Mouse (Mus musculus): ENCODE data around the gene Cdk19. TPM values are rescaled to one million over a fixed set of nuclear protein-coding genes. Genes with fewer than 3 reads are reported as not detected.

Gene Cdk19
- total and polyA plus RNA-seq, 3 experiments = 3.3 to 4.7 (median 4.0) TPM

- Histone ChIP-seq H3K79me2 (replicated peaks; ENCODE audit: control insufficient read depth, extremely low read depth, insufficient read depth, poor library complexity, severe bottlenecking) (no peaks in the 10 kb centered on the region), H3K4me1 (ENCODE audit: control insufficient read depth in 1 of 2, insufficient read depth in 2 of 2) (no peaks in the 10 kb centered on the region), H3K4me2 (ENCODE audit: insufficient read depth, low read depth, poor library complexity, severe bottlenecking) (no peak overlapping the region), H3K9me3 (replicated peaks; ENCODE audit: low read length) (peaks cover 2% of the 10 kb centered on the region), H3K4me3 (replicated peaks in 1 of 3; ENCODE audit: low read depth in 2 of 3, low read length in 2 of 3, poor library complexity in 1 of 3) (no peak overlapping the region), H3K27ac (ENCODE audit: insufficient read depth, low read depth) (no peak overlapping the region), H3K27me3 (replicated peaks) (no peaks in the 10 kb centered on the region), H3K36me3 (replicated peaks in 1 of 2; ENCODE audit: control insufficient read depth in 1 of 2, insufficient read depth in 1 of 2, low read length in 1 of 2) (no peaks in the 10 kb centered on the region), H3K9ac (ENCODE audit: insufficient read depth, low read depth) (no peak overlapping the region)
- dilution Hi-C loops (cut with MboI; ENCODE audit: extremely low pct_ligation_motif_present, extremely low pct_unique_long_range_greater_than_20kb, low sequenced_read_pairs) (no loop called here), in situ Hi-C loops (cut with MboI; ENCODE audit: low pct_ligation_motif_present, low pct_unique_long_range_greater_than_20kb, low sequenced_read_pairs) (no loop called here)
- TF ChIP-seq TBP (conservative IDR thresholded peaks at IDR 0.05; ENCODE audit: low read depth, low read length) (no peak), ELF1 (IDR thresholded peaks at IDR 0.05; ENCODE audit: low read depth, low read length) (no peak), NELFE (IDR thresholded peaks at IDR 0.05; ENCODE audit: low read depth, low read length) (no peak), ZC3H11A (IDR thresholded peaks at IDR 0.05; ENCODE audit: low read depth, low read length) (no peak), CHD2 (IDR thresholded peaks at IDR 0.05; ENCODE audit: low read length) (no peak), MAFK (IDR thresholded peaks at IDR 0.05; ENCODE audit: insufficient replicate concordance, low read length) (no peak), E2F4 (IDR thresholded peaks at IDR 0.05; ENCODE audit: insufficient replicate concordance, low read depth, low read length) (no peak), ZMIZ1 (IDR thresholded peaks at IDR 0.05; ENCODE audit: low read depth, low read length) (no peak), MAX (IDR thresholded peaks at IDR 0.05; ENCODE audit: low read length) (no peak), CHD1 (IDR thresholded peaks at IDR 0.05; ENCODE audit: low read depth, low read length) (no peak), NRF1 (IDR thresholded peaks at IDR 0.05; ENCODE audit: low read depth, low read length) (no peak), MYC (IDR thresholded peaks at IDR 0.05; ENCODE audit: low read depth, low read length) (no peak), HCFC1 (IDR thresholded peaks at IDR 0.05; ENCODE audit: low read depth, low read length) (no peak)
- DNase-seq (ENCODE audit: extremely low read depth) = no peak
These were observed 6.5 kb upstream of the Cdk19 start for GRCm38 (mm10) chr10:40332864-40333263.

- in situ Hi-C loops (cut with MboI; ENCODE audit: low pct_ligation_motif_present, low pct_unique_long_range_greater_than_20kb, low sequenced_read_pairs) (no loop called here), dilution Hi-C loops (cut with MboI; ENCODE audit: extremely low pct_ligation_motif_present, extremely low pct_unique_long_range_greater_than_20kb, low sequenced_read_pairs) (no loop called here)
These were observed 2.7 kb downstream of the Cdk19 start for GRCm38 (mm10) chr10:40342036-40342435.

More at GRCm38 (mm10) chr10:40342036-40342435, 2.7 kb downstream of the Cdk19 start:
- Histone ChIP-seq H3K27me3 (replicated peaks) (no peaks in the 10 kb centered on the region), H3K79me2 (replicated peaks; ENCODE audit: control insufficient read depth, extremely low read depth, insufficient read depth, poor library complexity, severe bottlenecking) (no peaks in the 10 kb centered on the region), H3K4me3 (replicated peaks in 1 of 3; ENCODE audit: low read depth in 2 of 3, low read length in 2 of 3, poor library complexity in 1 of 3) (no peak overlapping the region), H3K9ac (ENCODE audit: insufficient read depth, low read depth) (no peak overlapping the region), H3K4me2 (ENCODE audit: insufficient read depth, low read depth, poor library complexity, severe bottlenecking) (no peak overlapping the region), H3K27ac (ENCODE audit: insufficient read depth, low read depth) (no peak overlapping the region), H3K36me3 (replicated peaks in 1 of 2; ENCODE audit: control insufficient read depth in 1 of 2, insufficient read depth in 1 of 2, low read length in 1 of 2) (no peaks in the 10 kb centered on the region), H3K9me3 (replicated peaks; ENCODE audit: low read length) (no peaks in the 10 kb centered on the region), H3K4me1 (ENCODE audit: control insufficient read depth in 1 of 2, insufficient read depth in 2 of 2) (peaks cover 3 to 7% of the 10 kb centered on the region in 2 experiments)
- DNase-seq (ENCODE audit: extremely low read depth) = no peak
- TF ChIP-seq IRF4 (IDR thresholded peaks at IDR 0.05; ENCODE audit: low read depth, low read length) (no peak), MEF2A (IDR thresholded peaks at IDR 0.05; ENCODE audit: borderline replicate concordance, low read depth, low read length) (no peak), TCF12 (IDR thresholded peaks at IDR 0.05; ENCODE audit: low read depth, low read length) (no peak), KAT2A (IDR thresholded peaks at IDR 0.05; ENCODE audit: insufficient replicate concordance, low read length) (no peak), BHLHE40 (IDR thresholded peaks at IDR 0.05; ENCODE audit: low read depth, low read length) (no peak), USF1 (IDR thresholded peaks at IDR 0.05; ENCODE audit: low read depth, low read length) (no peak), MAFK (IDR thresholded peaks at IDR 0.05; ENCODE audit: insufficient replicate concordance, low read length) (no peak), MYC (IDR thresholded peaks at IDR 0.05; ENCODE audit: low read depth, low read length) (no peak), ZC3H11A (IDR thresholded peaks at IDR 0.05; ENCODE audit: low read depth, low read length) (no peak), PAX5 (IDR thresholded peaks at IDR 0.05; ENCODE audit: low read length) (no peak), HCFC1 (IDR thresholded peaks at IDR 0.05; ENCODE audit: low read depth, low read length) (no peak), USF2 (conservative IDR thresholded peaks at IDR 0.05; ENCODE audit: low read depth, low read length) (no peak), ETS1 (conservative IDR thresholded peaks at IDR 0.05; ENCODE audit: low read depth, low read length) (no peak), POLR2A (IDR thresholded peaks at IDR 0.05; ENCODE audit: low read depth, low read length) (no peak), MAX (IDR thresholded peaks at IDR 0.05; ENCODE audit: low read length) (no peak), ZMIZ1 (IDR thresholded peaks at IDR 0.05; ENCODE audit: low read depth, low read length) (no peak), SMC3 (IDR thresholded peaks at IDR 0.05; ENCODE audit: low read depth, low read length) (no peak), SIN3A (IDR thresholded peaks at IDR 0.05; ENCODE audit: low read length) (no peak), EP300 (IDR thresholded peaks at IDR 0.05; ENCODE audit: low read length) (no peak)

All from CH12.LX (cell line).